Mouse (Mus musculus): ENCODE measurements around the gene Baiap2.
A peak's percentile ranks its signal among the peaks of the same experiment; 100 is the strongest.

GRCm38 (mm10) chr11:120030145-120030901 lies 87.8 kb downstream of the Baiap2 start:
- TF ChIP-seq CTCF (IDR thresholded peaks at IDR 0.05; ENCODE audit: control insufficient read depth, insufficient read depth, insufficient replicate concordance, low read depth, low read length), result peak; percentile 44; the same call in 1 of the 2 replicates
- TF ChIP-seq POLR2A (IDR thresholded peaks at IDR 0.05; ENCODE audit: control insufficient read depth, low read depth, low read length), result no peak

Measured in testis, adult 2 months (tissue).